Mouse (Mus musculus): ENCODE measurements at regions not wholly inside any gene's neighbourhood (a gene's known extent, or its start where the extent isn't known, plus 50 kb on each side); places are given as distances from the start of the nearest gene placed in this dataset.
"Not testable (repeated sequence)": the region's sequence is repeated elsewhere in the genome, so short reads cannot be mapped to it uniquely, and the experiment has no call there.

- H3K4me3 ChIP-seq, result no peak overlapping the region
- H3K9me3 ChIP-seq, result no peaks in the 10 kb centered on the region
- H3K36me3 ChIP-seq, result no peaks in the 10 kb centered on the region
- H3K9ac ChIP-seq, result no peak overlapping the region
- ATAC-seq (ENCODE audit: low read depth), result no peak
- no peak overlapping the region for H3K4me2 ChIP-seq
- WGBS, result 92% methylated on average over 3 of the region's 3 CpGs
- peaks cover 21% of the 10 kb centered on the region for H3K4me1 ChIP-seq (replicated peaks)
- H3K27me3 ChIP-seq, result no peaks in the 10 kb centered on the region
- no peak overlapping the region for H3K27ac ChIP-seq (replicated peaks)
These were observed 50.7 kb upstream of the Wdr26 start for GRCm38 (mm10) chr1:181262496-181262895.

GRCm38 (mm10) chr1:181263216-181263615 is 51.4 kb upstream of the Wdr26 start:
- no peak overlapping the region for H3K9ac ChIP-seq
- H3K4me3 ChIP-seq, result no peak overlapping the region
- H3K4me1 ChIP-seq (replicated peaks), result peaks cover 21% of the 10 kb centered on the region
- no peak overlapping the region for H3K27ac ChIP-seq (replicated peaks)
- H3K4me2 ChIP-seq, result no peak overlapping the region
- no peak for ATAC-seq (ENCODE audit: low read depth)
- no peaks in the 10 kb centered on the region for H3K9me3 ChIP-seq
- WGBS, result 95% methylated on average over 10 of the region's 10 CpGs
- H3K27me3 ChIP-seq, result no peaks in the 10 kb centered on the region
- no peaks in the 10 kb centered on the region for H3K36me3 ChIP-seq

GRCm38 (mm10) chr1:181270469-181270868 is 58.7 kb upstream of the Wdr26 start:
- not testable (repeated sequence) for ATAC-seq (ENCODE audit: low read depth)

GRCm38 (mm10) chr1:181271164-181271563 is 59.4 kb upstream of the Wdr26 start:
- Histone ChIP-seq H3K4me1 (replicated peaks) (peaks cover 6% of the 10 kb centered on the region), H3K27ac (replicated peaks) (no peak overlapping the region), H3K9ac (no peak overlapping the region), H3K27me3 (no peaks in the 10 kb centered on the region), H3K4me2 (no peak overlapping the region), H3K4me3 (no peak overlapping the region), H3K36me3 (no peaks in the 10 kb centered on the region), H3K9me3 (0 out of 2 replicates have a peak, but pooled peaks cover 2% of the 10 kb centered on the region)
- ATAC-seq (ENCODE audit: low read depth), result no peak
- 78% methylated on average over 5 of the region's 5 CpGs for WGBS

More at GRCm38 (mm10) chr1:181270469-181270868, 58.7 kb upstream of the Wdr26 start:
- not testable (repeated sequence) for H3K9ac ChIP-seq; H3K4me3 ChIP-seq; H3K36me3 ChIP-seq; H3K27ac ChIP-seq (replicated peaks); H3K4me2 ChIP-seq; H3K9me3 ChIP-seq; H3K27me3 ChIP-seq; H3K4me1 ChIP-seq (replicated peaks)
- WGBS, result 98% methylated on average over 10 of the region's 15 CpGs

- no peak overlapping the region for H3K9ac ChIP-seq
- no peak overlapping the region for H3K4me2 ChIP-seq
- H3K9me3 ChIP-seq, result 0 out of 2 replicates have a peak, but pooled peaks cover 2% of the 10 kb centered on the region
- H3K27ac ChIP-seq (replicated peaks), result no peak overlapping the region
- H3K4me1 ChIP-seq (replicated peaks), result peaks cover 6% of the 10 kb centered on the region
- no peak for ATAC-seq (ENCODE audit: low read depth)
- 83% methylated on average over 6 of the region's 6 CpGs for WGBS
- H3K4me3 ChIP-seq, result no peak overlapping the region
- H3K36me3 ChIP-seq, result no peaks in the 10 kb centered on the region
- H3K27me3 ChIP-seq, result no peaks in the 10 kb centered on the region
These were observed 60.0 kb upstream of the Wdr26 start for GRCm38 (mm10) chr1:181271821-181272220.

- Histone ChIP-seq H3K36me3 (no peaks in the 10 kb centered on the region), H3K4me1 (replicated peaks) (peaks cover 6% of the 10 kb centered on the region), H3K27ac (replicated peaks) (no peak overlapping the region), H3K27me3 (no peaks in the 10 kb centered on the region), H3K9ac (no peak overlapping the region), H3K4me3 (no peak overlapping the region), H3K4me2 (0 out of 2 replicates have a peak overlapping the region, but pooled peaks have one; percentile 21), H3K9me3 (0 out of 2 replicates have a peak, but pooled peaks cover 2% of the 10 kb centered on the region)
- 7% methylated on average over 20 of the region's 20 CpGs for WGBS
- peak; percentile 93 for ATAC-seq (ENCODE audit: low read depth)
These were observed 61.0 kb upstream of the Wdr26 start for GRCm38 (mm10) chr1:181272622-181273296.

- Histone ChIP-seq H3K27me3 (no peaks in the 10 kb centered on the region), H3K9ac (no peak overlapping the region), H3K27ac (replicated peaks) (no peak overlapping the region), H3K9me3 (0 out of 2 replicates have a peak, but pooled peaks cover 3% of the 10 kb centered on the region), H3K4me2 (no peak overlapping the region), H3K36me3 (no peaks in the 10 kb centered on the region), H3K4me1 (replicated peaks) (peaks cover 6% of the 10 kb centered on the region), H3K4me3 (no peak overlapping the region)
- WGBS, result 48% methylated on average over 7 of the region's 10 CpGs
- 0 out of 2 replicates have a peak, but pooled peaks have one; percentile 61 for ATAC-seq (ENCODE audit: low read depth)
These were observed 61.9 kb upstream of the Wdr26 start for GRCm38 (mm10) chr1:181273540-181274204.

GRCm38 (mm10) chr1:181280826-181281225 is 69.0 kb upstream of the Wdr26 start:
- Histone ChIP-seq H3K9me3 (0 out of 2 replicates have a peak, but pooled peaks cover 8% of the 10 kb centered on the region), H3K27ac (replicated peaks) (no peak overlapping the region), H3K4me2 (no peak overlapping the region), H3K4me1 (replicated peaks) (no peaks in the 10 kb centered on the region), H3K27me3 (no peaks in the 10 kb centered on the region), H3K36me3 (no peaks in the 10 kb centered on the region), H3K4me3 (no peak overlapping the region), H3K9ac (no peak overlapping the region)
- ATAC-seq (ENCODE audit: low read depth), result no peak
- WGBS, result 86% methylated on average over 5 of the region's 5 CpGs

- not testable (repeated sequence) for H3K4me1 ChIP-seq (replicated peaks)
These were observed 69.4 kb upstream of the Cnih3 start for GRCm38 (mm10) chr1:181282986-181283385.

GRCm38 (mm10) chr1:181283539-181283938 is 68.9 kb upstream of the Cnih3 start:
- not testable (repeated sequence) for H3K4me3 ChIP-seq; H3K9me3 ChIP-seq; H3K9ac ChIP-seq; H3K27ac ChIP-seq (replicated peaks); H3K27me3 ChIP-seq; H3K36me3 ChIP-seq; H3K4me2 ChIP-seq; ATAC-seq (ENCODE audit: low read depth); H3K4me1 ChIP-seq (replicated peaks)
- 88% methylated on average over 8 of the region's 8 CpGs for WGBS

More at GRCm38 (mm10) chr1:181282986-181283385, 69.4 kb upstream of the Cnih3 start:
- not testable (repeated sequence) for H3K4me3 ChIP-seq; ATAC-seq (ENCODE audit: low read depth); H3K27ac ChIP-seq (replicated peaks); H3K9me3 ChIP-seq; H3K36me3 ChIP-seq; H3K9ac ChIP-seq; H3K27me3 ChIP-seq; H3K4me2 ChIP-seq
- WGBS, result 90% methylated on average over 8 of the region's 8 CpGs

- peaks cover under 1% of the 10 kb centered on the region for H3K4me1 ChIP-seq (replicated peaks)
These were observed 67.9 kb upstream of the Cnih3 start for GRCm38 (mm10) chr1:181284301-181285197.

GRCm38 (mm10) chr1:181285600-181285999 is 66.8 kb upstream of the Cnih3 start:
- H3K27ac ChIP-seq (replicated peaks), result no peak overlapping the region
- no peak overlapping the region for H3K4me2 ChIP-seq
- H3K9me3 ChIP-seq, result no peaks in the 10 kb centered on the region
- no peak overlapping the region for H3K4me3 ChIP-seq
- peaks cover 4% of the 10 kb centered on the region for H3K4me1 ChIP-seq (replicated peaks)
- H3K27me3 ChIP-seq, result no peaks in the 10 kb centered on the region
- no peaks in the 10 kb centered on the region for H3K36me3 ChIP-seq
- 90% methylated on average over 8 of the region's 8 CpGs for WGBS
- no peak for ATAC-seq (ENCODE audit: low read depth)
- H3K9ac ChIP-seq, result no peak overlapping the region

More at GRCm38 (mm10) chr1:181284301-181285197, 67.9 kb upstream of the Cnih3 start:
- Histone ChIP-seq H3K36me3 (no peaks in the 10 kb centered on the region), H3K9ac (no peak overlapping the region), H3K27me3 (no peaks in the 10 kb centered on the region), H3K4me3 (no peak overlapping the region), H3K27ac (replicated peaks) (no peak overlapping the region), H3K9me3 (no peaks in the 10 kb centered on the region), H3K4me2 (no peak overlapping the region)
- WGBS, result 80% methylated on average over 10 of the region's 10 CpGs
- ATAC-seq (ENCODE audit: low read depth), result no peak
